Mouse (Mus musculus) neutrophil, adult 5-6 weeks (primary cell): ENCODE data around the gene Zfand3. TPM values are rescaled to one million over a fixed set of nuclear protein-coding genes. Genes with fewer than 3 reads are reported as not detected.

Source experiments
- ATAC-seq: fragments of 151-379, 151-347 bp; 2 replicates; pipeline ENCODE4 v1.8.0; 2017; ENCODE audit warnings: mild to moderate bottlenecking, moderate TSS enrichment; ENCODE audit not compliant: insufficient number of reproducible peaks, poor library complexity, low FRiP score, severe bottlenecking; ENCODE audit errors: extremely low read depth
- total RNA-seq: library from RNA; stranded (forward); fragments of 200-1000 nt; gene quantifications from 2 replicates; pipeline ENCODE4 v1.2.3, GENCODE M21; 2017

Gene Zfand3
- total RNA-seq, 1 experiment from 2014 or later = 83.2 TPM

DNA sequence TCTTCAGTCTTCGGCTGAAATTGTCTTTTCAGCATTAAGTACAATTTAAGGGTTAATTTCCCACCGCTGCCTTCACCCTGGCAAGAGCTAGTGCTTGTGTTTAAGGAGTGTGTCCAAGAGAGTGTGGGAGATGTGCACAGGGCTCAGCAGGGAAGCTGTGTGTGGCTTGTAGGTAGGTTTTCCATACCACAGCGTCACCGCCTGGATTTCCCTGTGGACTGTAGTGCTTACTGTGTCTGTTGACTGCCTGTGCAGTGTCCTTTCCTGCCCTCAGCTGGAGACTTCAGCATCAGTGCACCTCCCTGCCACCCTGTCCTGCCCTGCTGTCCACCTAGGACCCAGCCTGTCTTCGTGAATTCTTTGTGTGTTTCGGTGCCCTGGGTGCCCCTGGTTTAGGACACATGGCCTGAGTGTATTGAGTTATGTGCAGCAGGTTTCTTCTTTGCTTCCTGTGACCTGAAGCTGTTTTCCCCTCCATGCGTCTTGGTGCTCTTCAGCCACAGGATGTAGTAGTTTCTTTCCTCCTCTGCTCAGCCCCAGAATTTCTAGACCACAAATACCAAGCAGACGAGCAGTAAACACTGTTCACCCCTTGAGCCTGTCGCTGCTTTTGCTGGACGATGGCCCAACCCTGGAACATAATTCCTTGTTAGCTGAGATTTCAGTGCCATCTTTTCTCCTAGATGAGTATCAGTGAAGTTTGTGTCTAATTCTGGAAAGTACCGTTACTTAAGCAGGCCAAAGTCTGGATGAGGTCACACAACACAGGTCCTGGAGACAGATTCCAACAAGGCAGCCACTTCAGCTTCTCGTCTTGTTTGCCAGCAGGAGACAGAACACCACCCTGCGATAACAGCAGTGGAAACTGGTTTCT is 195.1 kb downstream of the Zfand3 start:
- no peak for ATAC-seq

DNA sequence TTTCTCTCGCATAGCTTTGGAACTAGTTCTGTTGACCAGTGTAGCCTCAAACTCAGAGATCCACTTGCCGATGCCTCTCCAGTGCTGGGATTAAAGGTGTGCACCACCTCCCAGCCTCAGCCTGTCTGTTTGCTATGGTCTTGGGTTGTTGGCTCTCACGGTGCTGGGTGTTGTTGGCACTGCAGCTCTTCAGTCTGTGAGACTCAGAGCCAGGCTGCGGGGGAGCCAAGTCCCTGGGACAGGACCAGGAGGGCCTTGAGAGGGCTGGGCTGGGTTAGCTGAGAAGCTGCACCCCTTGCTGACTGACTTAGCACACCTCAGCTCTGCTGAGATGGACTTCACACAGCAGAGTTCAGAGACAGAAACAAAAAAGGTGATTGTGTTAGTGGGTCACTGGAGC is 195.8 kb downstream of the Zfand3 start:
- ATAC-seq = no peak

DNA sequence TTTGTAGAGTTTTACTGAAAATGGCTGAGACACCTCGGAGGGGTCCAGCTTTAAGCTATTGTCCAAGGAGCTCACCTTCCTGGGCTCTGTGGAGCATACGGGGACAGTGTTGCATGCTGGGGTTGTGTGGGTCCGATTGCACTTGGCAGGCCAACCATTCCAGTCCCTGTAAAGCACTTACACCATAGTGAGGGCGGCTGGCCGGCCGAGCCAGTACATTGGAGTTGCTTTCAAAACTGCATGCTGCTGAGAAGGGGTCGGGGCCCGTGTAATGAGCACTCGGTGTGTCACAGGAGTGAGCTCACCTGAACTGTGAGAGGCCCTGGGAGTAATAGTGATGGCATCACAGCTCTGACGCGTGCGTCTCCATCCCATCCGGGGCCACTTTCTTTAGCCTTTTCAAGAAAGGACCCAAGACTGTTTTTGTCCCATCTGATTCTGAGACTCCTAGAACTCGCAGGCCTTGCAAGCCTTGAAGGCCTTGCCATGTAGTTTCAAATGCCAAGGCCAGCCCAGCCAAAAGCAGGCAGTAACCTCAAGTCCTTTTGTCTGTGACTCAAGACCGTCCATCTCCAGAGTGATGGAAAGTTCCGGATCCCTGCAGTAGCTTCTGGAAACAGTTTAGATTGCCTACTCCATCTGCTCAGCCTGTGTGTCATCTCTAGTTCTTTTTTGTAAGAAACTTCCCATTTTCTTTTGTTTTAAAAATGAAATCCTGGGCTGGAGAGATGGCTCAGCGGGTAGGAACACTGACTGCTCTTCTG is 200.7 kb downstream of the Zfand3 start:
- ATAC-seq = no peak

DNA sequence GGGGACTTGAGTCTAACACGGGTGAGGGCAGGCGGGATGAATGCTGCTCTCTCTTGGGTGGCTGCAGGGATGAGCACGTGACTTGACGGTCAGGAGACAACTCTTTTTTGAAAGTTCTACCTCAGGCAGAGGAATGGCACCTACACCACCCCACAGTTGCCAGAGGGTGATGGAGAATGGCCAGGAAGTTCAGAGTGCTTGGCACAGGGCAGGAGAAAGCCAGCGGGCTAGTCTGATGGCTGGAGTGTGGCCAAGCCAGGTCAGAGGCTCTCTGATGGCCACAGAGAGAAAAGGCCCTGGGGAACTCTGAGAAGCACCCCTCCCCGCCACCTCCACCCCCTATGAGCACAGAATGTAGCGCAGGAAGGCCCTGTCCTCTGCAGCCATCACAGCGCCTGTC is 205.7 kb downstream of the Zfand3 start:
- no peak for ATAC-seq

DNA sequence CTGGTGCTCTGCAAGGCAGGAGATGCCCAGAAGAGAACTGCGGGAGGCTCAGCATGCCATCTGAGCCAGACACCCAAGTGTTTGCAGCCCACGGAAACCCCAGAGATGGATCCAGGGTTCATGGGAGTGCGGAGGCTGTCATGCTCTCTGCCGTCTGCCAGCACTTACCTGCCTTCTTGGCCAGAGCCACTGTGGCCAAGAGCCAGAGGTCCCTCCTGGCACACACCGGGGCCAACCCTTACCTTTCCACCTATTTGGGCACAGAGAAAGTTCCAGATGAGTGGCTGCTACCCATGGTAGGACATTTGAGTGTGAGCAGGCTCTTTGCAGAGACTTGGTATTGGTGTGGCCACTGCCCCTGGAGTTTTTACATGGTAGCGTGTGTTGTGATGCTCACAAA is 206.4 kb downstream of the Zfand3 start:
- no peak for ATAC-seq

DNA sequence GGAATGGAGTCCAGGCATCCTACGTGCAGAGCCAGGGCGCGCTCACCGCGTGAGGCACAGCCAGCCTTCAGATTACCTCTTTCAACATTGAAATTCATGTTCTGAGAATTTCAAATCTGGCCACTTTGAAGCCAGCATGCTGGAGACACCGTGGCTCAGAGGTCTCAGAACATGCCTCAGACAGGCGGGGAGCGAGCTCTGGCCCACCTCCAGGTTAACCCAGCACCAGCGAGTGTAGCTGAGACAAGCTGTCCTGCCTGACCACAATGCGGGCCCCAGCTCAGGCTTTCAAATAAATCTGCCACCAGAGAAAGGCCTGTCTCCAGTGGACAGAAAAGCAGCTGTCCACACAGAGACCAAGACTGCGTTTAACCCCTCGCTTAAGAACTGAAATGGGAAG is 208.1 kb downstream of the Zfand3 start:
- no peak for ATAC-seq

DNA sequence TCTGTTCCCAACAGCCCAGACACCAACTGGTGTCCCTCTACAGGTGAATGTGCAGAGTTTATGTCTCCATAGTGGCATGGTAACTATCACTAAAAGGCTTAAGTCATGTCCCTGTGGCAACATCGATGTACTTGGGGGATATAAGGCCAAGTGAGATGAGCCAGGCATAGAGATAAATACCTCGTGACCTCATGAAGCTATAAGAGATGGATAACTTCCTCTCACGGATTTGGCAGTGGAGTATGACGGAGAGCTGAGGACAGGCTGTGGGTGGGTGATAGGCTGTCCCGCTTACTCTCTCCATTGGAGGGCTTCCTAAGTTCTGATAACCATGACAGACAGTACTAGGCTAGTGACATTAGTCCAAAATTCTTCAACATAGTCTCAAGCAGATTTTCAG is 208.8 kb downstream of the Zfand3 start:
- ATAC-seq = no peak

DNA sequence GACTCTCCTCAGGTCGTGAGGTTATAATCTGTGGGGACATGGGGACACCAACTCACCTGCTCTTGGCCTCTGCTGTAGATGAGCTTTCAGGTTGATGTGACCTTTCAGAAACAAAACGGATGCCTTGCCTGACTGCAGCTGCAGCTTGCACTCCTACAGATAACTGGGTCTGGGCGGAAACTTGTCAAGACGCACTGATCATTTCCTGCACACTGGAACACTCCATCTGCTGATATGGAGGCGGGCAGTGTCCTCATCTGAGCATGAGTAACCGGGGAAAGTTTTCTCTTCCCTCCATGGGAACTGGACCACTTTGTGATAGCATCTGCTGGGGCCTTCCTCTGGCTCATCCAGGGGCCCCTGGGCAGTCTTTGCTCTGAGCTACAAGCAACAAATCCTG is 209.9 kb downstream of the Zfand3 start:
- no peak for ATAC-seq

DNA sequence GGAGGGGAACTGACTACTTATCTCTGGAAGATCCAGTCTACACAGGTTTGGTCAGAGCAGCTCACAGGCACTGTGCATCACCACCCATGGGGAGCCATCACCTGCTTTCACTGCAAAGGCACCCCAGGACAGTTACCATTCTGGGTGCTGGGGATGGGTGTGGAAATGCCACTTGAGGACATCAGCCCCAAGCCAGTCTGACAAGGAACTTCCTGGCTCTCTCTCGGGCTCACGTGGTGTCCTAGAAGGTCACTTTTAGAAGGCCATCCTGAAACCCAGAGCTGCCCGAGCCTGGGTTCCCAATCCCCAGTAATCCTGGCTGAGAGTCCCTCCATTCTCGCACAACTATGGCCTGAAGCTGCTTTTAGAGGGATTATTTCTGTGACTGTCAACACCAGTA is 211.2 kb downstream of the Zfand3 start:
- no peak for ATAC-seq

DNA sequence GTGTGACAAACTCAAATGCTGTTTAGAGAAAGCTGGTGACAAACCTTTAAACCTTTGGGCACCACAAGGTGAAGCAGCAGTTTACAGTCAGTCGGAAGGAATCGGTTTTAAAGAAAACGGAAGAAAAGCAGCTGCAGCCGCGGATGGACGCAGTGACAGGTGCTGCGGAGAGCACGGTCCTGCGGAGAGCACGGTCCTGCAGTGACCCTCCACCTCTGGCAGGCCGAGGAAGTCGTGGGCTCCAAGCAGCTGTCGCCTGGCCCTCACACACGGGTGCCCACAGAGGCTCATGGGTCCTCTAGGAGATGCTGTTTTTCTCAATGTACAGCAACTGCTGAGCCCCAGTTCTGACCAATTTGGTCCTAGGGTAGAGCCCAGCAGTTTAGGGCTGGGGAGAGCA is 217.1 kb downstream of the Zfand3 start:
- no peak for ATAC-seq

DNA sequence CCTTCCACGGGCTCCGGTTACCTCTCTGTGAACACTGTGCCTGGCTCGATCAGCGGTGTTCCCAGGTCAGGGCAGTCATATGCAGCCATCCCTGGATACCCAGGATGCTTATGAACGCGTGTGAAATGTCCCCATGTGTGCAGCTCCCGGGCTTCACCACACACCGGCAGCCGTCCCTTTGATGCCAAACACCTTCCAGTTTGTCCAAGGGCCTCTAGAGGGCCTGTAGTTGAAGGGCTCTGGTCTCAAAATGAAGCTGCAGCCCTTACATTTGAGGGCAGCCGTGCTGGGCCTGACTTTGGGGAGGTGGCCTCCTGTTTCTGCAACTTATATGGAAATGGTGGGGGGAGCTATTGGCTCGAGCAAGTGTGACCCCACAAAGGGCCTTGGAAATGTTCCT is 217.8 kb downstream of the Zfand3 start:
- no peak for ATAC-seq

DNA sequence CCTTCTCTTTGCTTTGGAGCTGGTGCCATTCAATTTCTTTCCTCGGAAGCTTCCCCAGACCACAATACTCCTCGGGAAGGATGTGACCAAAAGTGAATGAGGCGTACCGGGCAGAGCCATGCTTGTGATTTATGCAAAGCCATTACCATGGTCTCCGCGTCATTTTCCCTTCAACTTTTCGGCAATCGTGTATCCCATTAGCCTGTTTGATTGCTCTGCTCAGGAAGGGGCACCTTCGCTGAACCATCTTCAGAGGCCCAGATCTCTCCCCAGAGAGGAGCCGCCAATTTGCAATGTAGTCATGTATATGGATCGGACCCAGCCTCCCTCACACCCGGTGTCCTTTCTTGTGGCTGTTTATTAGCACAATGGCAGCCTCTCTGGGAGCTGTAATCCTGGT is 218.3 kb downstream of the Zfand3 start:
- no peak for ATAC-seq

DNA sequence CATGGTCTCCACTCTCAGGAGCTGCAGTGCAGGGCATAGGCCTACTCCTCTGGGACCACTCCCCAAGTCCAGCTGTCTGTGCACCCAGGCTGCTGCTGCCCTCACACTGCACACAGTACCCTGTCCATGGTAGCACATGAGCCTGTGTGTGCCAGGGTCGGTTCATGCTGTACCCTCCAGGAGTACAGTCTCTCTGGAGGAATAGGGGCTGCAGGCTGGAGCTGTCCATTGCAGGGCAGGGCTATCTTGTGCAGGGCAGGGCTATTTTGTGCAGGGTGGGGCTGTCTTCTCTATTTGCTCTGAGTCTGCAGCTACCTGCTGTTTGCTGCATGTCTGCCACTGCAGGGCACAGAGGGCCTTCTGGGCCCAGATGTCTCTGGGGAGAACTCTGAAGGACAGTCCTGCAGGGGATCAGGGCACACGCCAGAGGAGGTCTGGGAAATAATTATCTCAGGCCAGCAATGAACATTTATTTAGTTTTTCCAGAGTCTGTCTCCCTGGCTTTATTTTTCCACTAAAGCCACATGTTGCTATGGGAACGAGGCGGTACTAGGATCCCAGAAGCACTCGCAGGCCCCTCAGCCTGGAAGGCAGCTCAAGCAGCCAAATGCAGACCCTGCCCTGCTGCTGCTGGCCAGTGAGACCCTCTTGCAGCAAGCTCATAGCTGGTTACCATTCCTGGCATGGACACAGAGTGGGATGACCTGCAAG is 220.7 kb downstream of the Zfand3 start:
- ATAC-seq = no peak

DNA sequence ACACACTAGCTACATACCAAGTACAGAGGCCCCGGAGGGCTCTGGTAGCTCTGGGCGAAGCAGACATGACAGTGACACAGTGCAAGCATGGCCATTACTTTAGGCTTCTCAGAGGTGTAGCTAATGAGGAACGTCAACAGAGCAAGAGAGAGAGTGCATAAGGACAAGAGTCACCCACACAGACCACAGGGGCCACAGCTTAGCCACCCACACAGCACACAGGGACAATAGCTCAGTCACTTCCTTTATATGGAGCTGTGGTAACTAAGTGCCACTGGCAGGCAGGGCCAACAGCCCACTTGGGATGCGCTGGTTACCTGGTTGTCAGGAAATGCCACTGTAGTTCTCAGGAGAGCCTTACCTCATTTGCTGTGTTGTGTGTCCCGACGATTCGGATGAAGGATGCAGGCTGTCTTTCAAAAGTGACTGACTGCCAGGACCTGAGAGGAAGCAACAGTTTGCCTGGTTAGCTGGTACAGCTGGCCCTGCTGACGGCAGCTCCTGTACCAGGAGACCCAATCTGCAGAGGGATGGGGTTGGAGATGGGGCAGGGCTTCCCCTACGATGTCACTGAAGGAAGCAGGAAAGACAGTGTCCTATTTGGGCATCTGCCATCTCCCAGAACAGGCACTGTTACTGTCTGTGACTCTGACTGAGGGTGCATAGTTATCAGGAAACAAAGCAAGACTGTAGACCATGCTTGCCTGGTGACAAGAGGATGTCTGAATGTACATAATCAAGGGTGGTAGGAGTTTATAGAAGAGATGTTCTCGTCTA is 224.1 kb downstream of the Zfand3 start:
- ATAC-seq = no peak

DNA sequence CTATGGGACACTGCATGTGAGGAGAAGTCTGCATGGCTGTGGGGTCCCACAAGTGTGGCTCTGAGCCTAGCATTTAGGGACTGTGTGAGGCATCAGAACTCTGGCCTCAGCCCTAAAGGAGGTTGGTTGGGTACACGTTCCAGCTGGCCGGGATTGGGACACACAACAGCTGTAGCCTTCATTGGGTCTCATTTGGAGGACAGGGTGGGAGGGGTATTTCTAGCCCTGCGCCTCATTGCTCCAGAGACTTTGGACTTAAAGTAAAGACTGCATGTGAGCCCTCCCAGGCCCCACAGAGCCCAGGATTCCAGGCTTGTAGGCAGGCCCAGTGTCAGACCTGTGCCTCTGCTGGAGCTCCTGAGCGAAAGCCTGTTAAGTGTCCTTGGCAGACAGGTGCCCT is 225.9 kb downstream of the Zfand3 start:
- no peak for ATAC-seq

DNA sequence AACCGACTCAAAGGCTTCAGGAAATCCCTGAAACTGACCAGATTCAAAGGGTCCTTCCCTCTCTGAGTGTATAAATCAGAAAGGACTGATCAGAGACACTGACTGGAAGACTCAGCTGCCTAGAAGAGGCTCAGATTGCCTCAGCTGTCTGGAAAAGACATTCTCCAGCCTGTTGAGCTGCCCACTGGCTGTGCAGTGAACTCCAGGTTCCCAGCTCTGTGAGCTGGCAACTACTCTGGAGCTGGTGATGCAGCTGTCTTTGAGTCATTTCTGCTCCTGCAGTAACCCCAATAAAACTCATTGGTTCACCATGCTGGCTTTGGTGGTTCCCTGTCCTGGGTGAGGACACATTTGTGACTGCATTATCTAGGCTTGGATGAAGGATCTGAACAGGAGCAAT is 226.9 kb downstream of the Zfand3 start:
- no peak for ATAC-seq

DNA sequence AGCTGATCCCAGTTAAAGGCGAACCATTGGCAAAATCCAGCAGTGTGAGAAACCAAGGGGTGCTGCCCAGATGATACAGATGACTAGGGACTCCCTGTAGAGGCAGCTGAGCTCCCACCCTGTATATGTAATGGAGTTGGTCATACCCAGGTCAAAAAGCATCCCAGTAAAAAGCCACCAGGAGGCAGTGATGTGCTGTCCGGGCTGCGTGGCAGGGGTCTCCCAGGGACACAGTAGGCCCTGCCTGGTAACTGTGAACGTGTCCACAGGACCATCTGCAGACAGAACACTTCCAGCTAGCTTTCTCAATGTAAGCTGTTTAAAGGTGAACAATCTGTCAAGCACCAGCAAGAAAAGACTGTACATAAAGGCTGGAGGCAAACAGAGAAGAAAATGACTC is 228.2 kb downstream of the Zfand3 start:
- ATAC-seq = no peak

DNA sequence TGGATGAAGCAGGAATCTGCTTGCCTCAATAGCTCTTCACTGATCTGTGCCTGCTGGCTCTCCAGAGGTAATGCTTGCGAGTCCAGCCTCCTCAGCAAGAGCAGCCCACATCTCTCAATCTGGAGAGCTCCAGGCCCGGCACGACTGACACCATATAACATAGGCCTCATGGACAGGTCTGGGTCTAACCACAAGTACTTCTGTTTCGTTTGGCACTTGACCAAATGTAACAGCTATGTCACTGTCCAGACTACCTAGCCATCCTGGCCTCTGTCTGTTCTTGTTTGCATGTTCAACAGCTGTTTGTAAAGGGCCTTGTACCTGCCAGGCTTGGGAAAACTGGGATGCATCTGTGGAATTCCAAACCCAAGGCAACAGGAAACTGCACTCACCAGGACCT is 230.8 kb downstream of the Zfand3 start:
- no peak for ATAC-seq

DNA sequence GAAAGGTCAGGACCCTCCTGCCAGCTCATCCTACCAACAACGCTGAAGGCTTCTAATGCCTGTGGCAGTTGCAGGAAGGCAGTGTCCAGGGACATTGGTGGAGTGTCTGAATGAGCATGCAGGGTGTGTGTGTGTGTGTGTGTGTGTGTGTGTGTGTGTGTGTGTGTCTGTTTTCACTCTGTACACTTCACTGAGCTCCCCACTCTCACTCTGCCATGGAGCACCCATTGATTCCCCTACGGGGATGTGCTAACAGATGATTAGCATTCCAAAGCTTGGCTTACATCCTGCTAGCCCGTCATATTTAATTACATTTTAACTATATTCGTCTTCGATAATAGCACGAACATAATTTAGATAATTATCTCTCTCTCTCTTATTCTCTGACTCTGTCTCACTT is 232.1 kb downstream of the Zfand3 start:
- no peak for ATAC-seq
